1 mouse cellular context compared by ENCODE assay signal in genomic region chr15:103239685-103240159, GRCm38 (mm10).
A peak's percentile ranks its signal among the peaks of the same experiment; 100 is the strongest.
TF ChIP-seq lines count a peak whose summit lies in the region.

Gene Cbx5, minus strand, starts transcription at chr15:103239816.

TF ChIP-seq in CH12.LX, 34 proteins besides CTCF, POLR2A, EP300 and RAD21 (continued from another document):
- TF ChIP-seq JUN (IDR thresholded peaks at IDR 0.05; ENCODE audit: insufficient read depth, low read depth, low read length) (no peak), MAZ (IDR thresholded peaks at IDR 0.05; ENCODE audit: low read depth, low read length) (no peak), E2F4 (IDR thresholded peaks at IDR 0.05; ENCODE audit: insufficient replicate concordance, low read depth, low read length) (peak; percentile 90; the same call in 1 of the 2 replicates), SIN3A (IDR thresholded peaks at IDR 0.05; ENCODE audit: low read length) (no peak; the same call in 1 of the 2 replicates), GABPA (IDR thresholded peaks at IDR 0.05; ENCODE audit: insufficient replicate concordance, low read depth, low read length) (no peak), ZKSCAN1 (IDR thresholded peaks at IDR 0.05; ENCODE audit: borderline replicate concordance, low read depth, low read length) (no peak), TBP (conservative IDR thresholded peaks at IDR 0.05; ENCODE audit: low read depth, low read length) (no peak), KAT2A (IDR thresholded peaks at IDR 0.05; ENCODE audit: insufficient replicate concordance, low read length) (0 out of 2 replicates have a peak, but pooled peaks have one; percentile 65), NRF1 (IDR thresholded peaks at IDR 0.05; ENCODE audit: low read depth, low read length) (peak; percentile 93), CHD1 (IDR thresholded peaks at IDR 0.05; ENCODE audit: low read depth, low read length) (no peak), ZNF384 (IDR thresholded peaks at IDR 0.05; ENCODE audit: low read depth, low read length) (no peak), MXI1 (IDR thresholded peaks at IDR 0.05; ENCODE audit: low read depth, low read length) (peak; percentile 94), ZC3H11A (IDR thresholded peaks at IDR 0.05; ENCODE audit: low read depth, low read length) (no peak), USF2 (conservative IDR thresholded peaks at IDR 0.05; ENCODE audit: low read depth, low read length) (no peak), ZMIZ1 (IDR thresholded peaks at IDR 0.05; ENCODE audit: low read depth, low read length) (peak; percentile 11; the same call in 1 of the 2 replicates), MAFK (IDR thresholded peaks at IDR 0.05; ENCODE audit: insufficient replicate concordance, low read length) (no peak), ELF1 (IDR thresholded peaks at IDR 0.05; ENCODE audit: low read depth, low read length) (peak; percentile 61; the same call in 1 of the 2 replicates), NELFE (IDR thresholded peaks at IDR 0.05; ENCODE audit: low read depth, low read length) (peak; percentile 95), HCFC1 (IDR thresholded peaks at IDR 0.05; ENCODE audit: low read depth, low read length) (no peak)
